Mouse (Mus musculus): ENCODE results near the gene Rab7b. TPM values are rescaled to one million over a fixed set of nuclear protein-coding genes. Genes with fewer than 3 reads are reported as not detected.

Gene Rab7b
- polyA plus RNA-seq (2015; fragmentation: Nextera tagmentation; extraction: Ambion mirVana), result 12.5 and 16.8 TPM in 2 replicates

- H3K9ac ChIP-seq (ENCODE audit: low read length), result peak within 1 kb of the TSS; percentile 32; the same call in 1 of the 2 replicates
- peaks cover 12% of the 10 kb centered on the region for H3K4me1 ChIP-seq (ENCODE audit: control insufficient read depth, insufficient read depth, low read length)
- no peaks in the 10 kb centered on the region for H3K9me3 ChIP-seq (replicated peaks; ENCODE audit: control insufficient read depth, low read length)
- peak; percentile 53; the same call in 1 of the 2 replicates for ATAC-seq (ENCODE audit: insufficient read depth, low FRiP score)
- peak within 1 kb of the TSS; percentile 28 for H3K4me2 ChIP-seq (ENCODE audit: low read depth, low read length)
- peak within 1 kb of the TSS; percentile 72; the same call in 1 of the 2 replicates for H3K27ac ChIP-seq (ENCODE audit: low read length)
- H3K4me3 ChIP-seq (replicated peaks; ENCODE audit: low read length), result peak within 1 kb of the TSS; percentile 3
- H3K27me3 ChIP-seq (ENCODE audit: control insufficient read depth, insufficient read depth, low read length), result no peaks in the 10 kb centered on the region
- WGBS, result 41% methylated on average over 8 of the region's 8 CpGs
- H3K36me3 ChIP-seq (ENCODE audit: control insufficient read depth, insufficient read depth, low read length), result no peaks in the 10 kb centered on the region
Measured at GRCm38 (mm10) chr1:131688475-131688874, at the start of gene Rab7b. Rab7b (plus strand) TSS chr1:131688695.

DNA sequence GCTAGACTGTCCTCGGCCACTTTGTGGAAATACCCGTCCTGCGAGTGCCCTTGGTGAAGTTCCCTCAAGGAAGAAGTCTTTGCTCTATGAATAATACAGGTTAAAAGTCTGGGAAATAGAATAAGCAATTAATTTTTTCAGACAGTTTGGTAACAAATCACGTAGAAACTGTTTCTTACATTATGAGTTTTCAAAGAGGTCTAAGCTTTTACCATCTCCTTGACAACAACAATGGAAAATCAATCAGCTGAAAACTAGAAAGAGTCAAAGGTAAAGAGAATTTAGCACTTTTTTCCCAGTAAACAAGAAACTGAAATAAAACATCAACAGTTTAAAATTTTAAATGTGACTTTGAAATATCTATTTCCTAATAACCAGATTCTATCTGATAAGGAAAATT is 48.4 kb upstream of the Rab7b start:
- Histone ChIP-seq H3K27ac (ENCODE audit: low read length) (no peak overlapping the region), H3K4me2 (ENCODE audit: low read depth, low read length) (no peak overlapping the region), H3K27me3 (ENCODE audit: control insufficient read depth, insufficient read depth, low read length) (no peaks in the 10 kb centered on the region), H3K4me3 (replicated peaks; ENCODE audit: low read length) (no peak overlapping the region), H3K9ac (ENCODE audit: low read length) (no peak overlapping the region), H3K9me3 (replicated peaks; ENCODE audit: control insufficient read depth, low read length) (no peaks in the 10 kb centered on the region), H3K4me1 (ENCODE audit: control insufficient read depth, insufficient read depth, low read length) (no peaks in the 10 kb centered on the region), H3K36me3 (ENCODE audit: control insufficient read depth, insufficient read depth, low read length) (no peaks in the 10 kb centered on the region)
- WGBS, result 60% methylated on average over 4 of the region's 4 CpGs
- no peak for ATAC-seq (ENCODE audit: insufficient read depth, low FRiP score)

- H3K27ac ChIP-seq (ENCODE audit: low read length), result no peak overlapping the region
- 92% methylated on average over 13 of the region's 13 CpGs for WGBS
- no peak overlapping the region for H3K4me3 ChIP-seq (replicated peaks; ENCODE audit: low read length)
- H3K4me1 ChIP-seq (ENCODE audit: control insufficient read depth, insufficient read depth, low read length), result no peaks in the 10 kb centered on the region
- H3K36me3 ChIP-seq (ENCODE audit: control insufficient read depth, insufficient read depth, low read length), result no peaks in the 10 kb centered on the region
- H3K27me3 ChIP-seq (ENCODE audit: control insufficient read depth, insufficient read depth, low read length), result no peaks in the 10 kb centered on the region
- H3K9me3 ChIP-seq (replicated peaks; ENCODE audit: control insufficient read depth, low read length), result no peaks in the 10 kb centered on the region
- ATAC-seq (ENCODE audit: insufficient read depth, low FRiP score), result no peak
- H3K9ac ChIP-seq (ENCODE audit: low read length), result no peak overlapping the region
- H3K4me2 ChIP-seq (ENCODE audit: low read depth, low read length), result no peak overlapping the region
Measured at GRCm38 (mm10) chr1:131641565-131641964, 46.9 kb upstream of the Rab7b start.

GRCm38 (mm10) chr1:131642251-131642650 is 46.2 kb upstream of the Rab7b start:
- ATAC-seq (ENCODE audit: insufficient read depth, low FRiP score), result no peak
- Histone ChIP-seq H3K4me2 (ENCODE audit: low read depth, low read length) (no peak overlapping the region), H3K4me1 (ENCODE audit: control insufficient read depth, insufficient read depth, low read length) (no peaks in the 10 kb centered on the region), H3K9me3 (replicated peaks; ENCODE audit: control insufficient read depth, low read length) (no peaks in the 10 kb centered on the region), H3K9ac (ENCODE audit: low read length) (no peak overlapping the region), H3K4me3 (replicated peaks; ENCODE audit: low read length) (no peak overlapping the region), H3K36me3 (ENCODE audit: control insufficient read depth, insufficient read depth, low read length) (no peaks in the 10 kb centered on the region), H3K27me3 (ENCODE audit: control insufficient read depth, insufficient read depth, low read length) (no peaks in the 10 kb centered on the region), H3K27ac (ENCODE audit: low read length) (no peak overlapping the region)
- 89% methylated on average over 2 of the region's 2 CpGs for WGBS

DNA sequence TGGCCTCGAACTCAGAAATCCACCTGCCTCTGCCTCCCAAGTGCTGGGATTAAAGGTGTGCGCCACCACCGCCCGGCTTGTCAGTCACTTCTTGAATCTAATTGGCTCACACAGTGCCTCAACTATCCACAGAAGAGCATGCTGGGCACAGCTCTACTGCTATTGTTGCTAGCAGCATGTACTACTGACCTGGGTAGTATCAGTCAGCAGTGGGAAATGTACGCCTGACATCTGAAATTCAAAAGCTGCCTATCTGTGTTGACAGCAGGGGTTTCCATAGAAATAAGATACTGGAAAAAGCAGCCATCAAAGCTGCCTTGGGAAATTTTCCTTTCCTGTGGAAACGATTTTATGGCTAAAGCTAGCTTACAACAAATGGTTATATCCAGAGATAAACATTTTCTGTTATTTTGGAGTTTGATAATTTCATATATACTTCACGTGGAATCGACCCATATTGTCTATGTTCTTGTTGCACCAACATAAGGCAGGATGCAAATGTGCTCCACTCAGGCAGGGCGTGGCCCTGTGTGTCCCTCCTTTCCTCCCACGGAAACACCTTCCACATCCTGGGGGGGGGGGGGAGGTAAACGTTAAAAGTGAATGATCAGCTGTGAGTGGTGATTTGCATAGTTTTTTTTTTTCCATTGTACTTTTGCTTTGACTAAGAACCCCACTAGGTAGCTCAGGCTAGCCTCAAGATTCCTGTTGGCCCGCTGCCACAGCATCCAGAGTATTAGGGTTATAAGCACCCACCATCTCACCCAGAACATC is 35.6 kb upstream of the Rab7b start:
- ATAC-seq (ENCODE audit: insufficient read depth, low FRiP score), result no peak
- no peak overlapping the region for H3K9ac ChIP-seq (ENCODE audit: low read length)
- H3K9me3 ChIP-seq (replicated peaks; ENCODE audit: control insufficient read depth, low read length), result no peaks in the 10 kb centered on the region
- WGBS, result 71% methylated on average over 12 of the region's 12 CpGs
- no peak overlapping the region for H3K4me2 ChIP-seq (ENCODE audit: low read depth, low read length)
- H3K4me1 ChIP-seq (ENCODE audit: control insufficient read depth, insufficient read depth, low read length), result no peaks in the 10 kb centered on the region; the same call in 1 of the 2 replicates
- H3K4me3 ChIP-seq (replicated peaks; ENCODE audit: low read length), result no peak overlapping the region
- H3K36me3 ChIP-seq (ENCODE audit: control insufficient read depth, insufficient read depth, low read length), result no peaks in the 10 kb centered on the region
- no peak overlapping the region for H3K27ac ChIP-seq (ENCODE audit: low read length)
- H3K27me3 ChIP-seq (ENCODE audit: control insufficient read depth, insufficient read depth, low read length), result no peaks in the 10 kb centered on the region

GRCm38 (mm10) chr1:131655601-131656000 is 32.9 kb upstream of the Rab7b start:
- ATAC-seq (ENCODE audit: insufficient read depth, low FRiP score), result no peak
- 64% methylated on average over 6 of the region's 6 CpGs for WGBS

DNA sequence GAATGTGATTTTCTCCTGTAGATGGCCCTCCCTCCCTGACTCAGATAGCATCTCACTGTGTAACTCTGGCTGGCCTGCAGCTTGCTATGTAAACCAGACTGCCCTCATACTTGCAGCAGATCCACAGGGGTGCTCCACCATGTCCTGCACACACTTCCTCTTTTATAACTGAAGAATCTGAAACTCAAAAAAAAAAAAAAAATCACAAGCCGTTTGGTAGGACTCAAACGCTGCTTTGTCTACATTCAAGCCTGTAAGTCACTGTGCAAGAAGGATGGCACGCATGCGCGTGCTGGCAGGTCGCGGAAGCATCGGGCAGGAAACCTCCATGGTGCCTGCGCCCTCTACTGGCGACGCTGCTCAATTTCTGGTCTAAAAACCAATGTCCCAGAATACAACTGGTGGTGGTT is 30.5 kb upstream of the Rab7b start:
- Histone ChIP-seq H3K4me1 (ENCODE audit: control insufficient read depth, insufficient read depth, low read length) (no peaks in the 10 kb centered on the region; the same call in 1 of the 2 replicates), H3K4me2 (ENCODE audit: low read depth, low read length) (peak overlapping the region; percentile 49), H3K9ac (ENCODE audit: low read length) (peak overlapping the region; percentile 60), H3K36me3 (ENCODE audit: control insufficient read depth, insufficient read depth, low read length) (no peaks in the 10 kb centered on the region), H3K4me3 (replicated peaks; ENCODE audit: low read length) (peak overlapping the region; percentile 18; the same call in 1 of the 2 replicates), H3K27ac (ENCODE audit: low read length) (peak overlapping the region; percentile 12; the same call in 1 of the 2 replicates), H3K9me3 (replicated peaks; ENCODE audit: control insufficient read depth, low read length) (no peaks in the 10 kb centered on the region), H3K27me3 (ENCODE audit: control insufficient read depth, insufficient read depth, low read length) (no peaks in the 10 kb centered on the region; the same call in 1 of the 2 replicates)
- WGBS, result 0% methylated on average over 11 of the region's 11 CpGs
- peak; percentile 63; the same call in 1 of the 2 replicates for ATAC-seq (ENCODE audit: insufficient read depth, low FRiP score)

More at GRCm38 (mm10) chr1:131655601-131656000, 32.9 kb upstream of the Rab7b start:
- Histone ChIP-seq H3K4me1 (ENCODE audit: control insufficient read depth, insufficient read depth, low read length) (no peaks in the 10 kb centered on the region; the same call in 1 of the 2 replicates), H3K9ac (ENCODE audit: low read length) (no peak overlapping the region), H3K4me3 (replicated peaks; ENCODE audit: low read length) (no peak overlapping the region), H3K36me3 (ENCODE audit: control insufficient read depth, insufficient read depth, low read length) (no peaks in the 10 kb centered on the region), H3K27me3 (ENCODE audit: control insufficient read depth, insufficient read depth, low read length) (no peaks in the 10 kb centered on the region; the same call in 1 of the 2 replicates), H3K27ac (ENCODE audit: low read length) (no peak overlapping the region), H3K4me2 (ENCODE audit: low read depth, low read length) (no peak overlapping the region), H3K9me3 (replicated peaks; ENCODE audit: control insufficient read depth, low read length) (no peaks in the 10 kb centered on the region)

- H3K4me2 ChIP-seq (ENCODE audit: low read depth, low read length), result no peak overlapping the region
- H3K4me3 ChIP-seq (replicated peaks; ENCODE audit: low read length), result no peak overlapping the region
- H3K36me3 ChIP-seq (ENCODE audit: control insufficient read depth, insufficient read depth, low read length), result no peaks in the 10 kb centered on the region
- H3K4me1 ChIP-seq (ENCODE audit: control insufficient read depth, insufficient read depth, low read length), result no peaks in the 10 kb centered on the region; the same call in 1 of the 2 replicates
- no peaks in the 10 kb centered on the region; the same call in 1 of the 2 replicates for H3K27me3 ChIP-seq (ENCODE audit: control insufficient read depth, insufficient read depth, low read length)
- ATAC-seq (ENCODE audit: insufficient read depth, low FRiP score), result no peak
- WGBS, result 74% methylated on average over 5 of the region's 5 CpGs
- H3K9ac ChIP-seq (ENCODE audit: low read length), result no peak overlapping the region
- H3K9me3 ChIP-seq (replicated peaks; ENCODE audit: control insufficient read depth, low read length), result no peaks in the 10 kb centered on the region
- H3K27ac ChIP-seq (ENCODE audit: low read length), result no peak overlapping the region
Measured at GRCm38 (mm10) chr1:131659512-131660085, 28.9 kb upstream of the Rab7b start.

- no peaks in the 10 kb centered on the region for H3K36me3 ChIP-seq (ENCODE audit: control insufficient read depth, insufficient read depth, low read length)
- H3K4me3 ChIP-seq (replicated peaks; ENCODE audit: low read length), result no peak overlapping the region
- H3K27me3 ChIP-seq (ENCODE audit: control insufficient read depth, insufficient read depth, low read length), result no peaks in the 10 kb centered on the region; the same call in 1 of the 2 replicates
- H3K4me2 ChIP-seq (ENCODE audit: low read depth, low read length), result no peak overlapping the region
- H3K9me3 ChIP-seq (replicated peaks; ENCODE audit: control insufficient read depth, low read length), result no peaks in the 10 kb centered on the region
- no peaks in the 10 kb centered on the region; the same call in 1 of the 2 replicates for H3K4me1 ChIP-seq (ENCODE audit: control insufficient read depth, insufficient read depth, low read length)
- 88% methylated on average over 2 of the region's 2 CpGs for WGBS
- H3K9ac ChIP-seq (ENCODE audit: low read length), result no peak overlapping the region
- no peak for ATAC-seq (ENCODE audit: insufficient read depth, low FRiP score)
- no peak overlapping the region for H3K27ac ChIP-seq (ENCODE audit: low read length)
Measured at GRCm38 (mm10) chr1:131660266-131660665, 28.2 kb upstream of the Rab7b start.
